Mouse (Mus musculus) heart, embryonic 14.5 days (tissue): ENCODE measurements around the gene Mcrip1. TPM values are rescaled to one million over a fixed set of nuclear protein-coding genes. Genes with fewer than 3 reads are reported as not detected.
"Not testable (repeated sequence)": the region's sequence is repeated elsewhere in the genome, so short reads cannot be mapped to it uniquely, and the experiment has no call there.

Source experiments
- ATAC-seq: fragments of 200-750 bp; cut with Nextera tagmentation; 2 replicates; pipeline ENCODE4 v1.8.0; 2017; ENCODE audit warnings: low read depth, moderate TSS enrichment; ENCODE audit not compliant: insufficient number of reproducible peaks, insufficient read depth, low FRiP score
- H3K27ac ChIP-seq, 2 experiments: fragments of 200-500 bp in 1 of 2; fragments of 300-500 bp in 1 of 2; sonication (generic) in 1 of 2; replicated peaks in 1 of 2; 2 replicates each; pipeline ENCODE4 v1.5.1; 2012 to 2014; ENCODE audit warnings: low read depth in 2 of 2, low read length in 2 of 2, control low read depth in 1 of 2, mild to moderate bottlenecking in 1 of 2, mixed read lengths in 1 of 2; ENCODE audit not compliant: control insufficient read depth in 1 of 2, insufficient read depth in 1 of 2
- H3K27me3 ChIP-seq: fragments of 300-500 bp; sonication (generic); 2 replicates; pipeline ENCODE4 v1.6.1; 2014; ENCODE audit warnings: mild to moderate bottlenecking, low read length, control low read depth; ENCODE audit not compliant: control insufficient read depth, insufficient read depth
- H3K36me3 ChIP-seq: fragments of 300-500 bp; sonication (generic); 2 replicates; pipeline ENCODE4 v1.6.1; 2014; ENCODE audit warnings: mild to moderate bottlenecking, control low read depth, low read length, mixed read lengths; ENCODE audit not compliant: control insufficient read depth, insufficient read depth
- H3K4me1 ChIP-seq, 2 experiments: fragments of 200-500 bp in 1 of 2; fragments of 300-500 bp in 1 of 2; sonication (generic) in 1 of 2; 2 replicates each; pipeline ENCODE4 v1.6.1; 2012 to 2014; ENCODE audit warnings: low read length in 2 of 2, control low read depth in 1 of 2, mixed read lengths in 1 of 2; ENCODE audit not compliant: control insufficient read depth in 2 of 2, insufficient read depth in 2 of 2
- H3K4me2 ChIP-seq: fragments of 300-500 bp; sonication (generic); 2 replicates; pipeline ENCODE4 v1.6.1; 2014; ENCODE audit warnings: mild to moderate bottlenecking, low read length
- H3K4me3 ChIP-seq, 2 experiments: fragments of 200-500 bp in 1 of 2; fragments of 300-500 bp in 1 of 2; sonication (generic) in 1 of 2; 2 replicates each; pipeline ENCODE4 v1.5.1; 2012 to 2014; ENCODE audit warnings: low read length in 2 of 2, mild to moderate bottlenecking in 2 of 2, control low read depth in 1 of 2, low read depth in 1 of 2, moderate library complexity in 1 of 2; ENCODE audit not compliant: control insufficient read depth in 1 of 2, insufficient read depth in 1 of 2
- H3K9ac ChIP-seq: fragments of 300-500 bp; sonication (generic); 2 replicates; pipeline ENCODE4 v1.6.1; 2014; ENCODE audit warnings: mild to moderate bottlenecking, low read length
- H3K9me3 ChIP-seq: fragments of 300-500 bp; sonication (generic); 2 replicates; pipeline ENCODE4 v1.6.1; 2016; ENCODE audit warnings: low read length, control low read depth; ENCODE audit not compliant: control insufficient read depth
- WGBS: fragments of 180-500 bp; shearing (Covaris S2); extraction: QIAGEN DNeasy Blood & Tissue Kit; methylation state at CpG from one replicate; pipeline ENCODE4 v1.1.7; 2014; 5-methylcytosine and 5-hydroxymethylcytosine counted together
- polyA plus RNA-seq: library from polyadenylated mRNA; unstranded; fragments of >200 nt; fragmentation: Nextera tagmentation; extraction: Ambion mirVana; gene quantifications from 2 replicates; pipeline ENCODE4 v1.2.1, GENCODE M21; 2014

The Mcrip1 gene
- polyA plus RNA-seq, 1 experiment from 2014 or later: 158 TPM

DNA sequence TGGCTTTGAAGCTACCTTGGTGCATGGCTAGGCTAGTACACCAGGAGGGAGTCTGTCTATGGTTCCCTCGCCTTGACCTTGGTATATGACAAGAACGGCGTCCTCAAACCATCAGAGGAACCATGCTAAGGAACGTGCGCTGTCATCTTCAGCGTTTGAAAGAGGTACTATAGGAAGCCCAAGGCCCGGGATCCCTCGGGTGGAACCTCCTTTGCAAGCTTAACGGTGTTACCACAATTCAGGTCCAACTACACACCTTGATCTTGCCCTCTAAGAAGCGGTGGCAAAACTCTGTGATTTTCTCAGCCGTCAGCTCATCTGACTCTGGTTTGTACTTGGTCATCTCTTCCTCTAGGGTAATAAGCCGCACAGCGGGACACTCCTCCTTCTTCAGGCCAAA is 13.4 kb upstream of the Mcrip1 start:
- Histone ChIP-seq H3K27ac (no peak overlapping the region), H3K36me3 (peaks cover 92% of the 10 kb centered on the region), H3K9me3 (no peaks in the 10 kb centered on the region), H3K27me3 (no peaks in the 10 kb centered on the region), H3K4me2 (no peak overlapping the region), H3K9ac (no peak overlapping the region), H3K4me1 (no peaks in the 10 kb centered on the region), H3K4me3 (no peak overlapping the region)
- no peak for ATAC-seq
- 95% methylated on average over 13 of the region's 13 CpGs for WGBS

DNA sequence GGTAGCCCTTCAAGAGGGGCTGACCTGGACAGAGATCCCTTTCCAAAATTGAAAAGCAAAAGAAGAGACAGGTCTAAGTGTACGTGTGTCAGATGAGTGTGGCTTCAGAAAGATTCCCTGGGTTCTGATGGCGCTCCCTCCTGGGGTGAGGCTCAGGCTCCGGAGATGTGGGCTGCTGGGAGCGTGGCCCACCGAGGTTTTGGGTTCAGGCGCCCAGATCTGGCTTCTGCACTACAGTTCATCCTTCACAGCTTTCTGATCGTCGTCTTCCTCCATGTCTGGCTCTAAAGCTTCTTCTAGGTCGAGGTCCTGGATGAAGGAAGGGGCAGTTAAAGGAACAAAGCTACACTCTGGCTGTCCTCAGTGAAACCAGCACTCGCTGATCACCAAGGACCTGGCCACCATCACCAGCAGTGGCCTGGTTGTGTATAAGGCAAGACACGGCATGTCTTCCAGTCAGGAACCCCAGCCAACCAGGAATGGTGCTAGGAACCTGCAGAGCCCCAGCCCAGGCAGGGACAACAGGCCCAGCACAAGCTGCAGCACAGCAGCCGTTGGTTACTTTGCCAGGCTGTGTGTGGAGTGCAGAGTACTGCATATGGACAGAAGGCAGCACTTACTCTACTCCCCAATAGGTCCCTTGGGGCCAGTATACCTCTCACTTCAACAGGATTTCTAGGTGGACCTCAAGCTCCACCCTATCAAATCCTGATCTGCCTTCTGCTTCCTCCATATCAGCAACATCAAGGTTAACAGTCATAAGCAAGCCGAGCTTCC is 11.6 kb upstream of the Mcrip1 start:
- Histone ChIP-seq H3K9ac (no peak overlapping the region), H3K27me3 (no peaks in the 10 kb centered on the region), H3K36me3 (peaks cover 74% of the 10 kb centered on the region), H3K4me3 (no peak overlapping the region), H3K9me3 (0 out of 2 replicates have a peak, but pooled peaks cover 5% of the 10 kb centered on the region), H3K27ac (no peak overlapping the region), H3K4me2 (no peak overlapping the region), H3K4me1 (no peaks in the 10 kb centered on the region)
- ATAC-seq: no peak
- WGBS: 91% methylated on average over 13 of the region's 13 CpGs

- not testable (repeated sequence) for ATAC-seq, H3K4me2 ChIP-seq, H3K9me3 ChIP-seq, H3K4me3 ChIP-seq, H3K9ac ChIP-seq, H3K27ac ChIP-seq, H3K27me3 ChIP-seq
- 84% methylated on average over 6 of the region's 6 CpGs for WGBS
- H3K36me3 ChIP-seq: peaks cover 51% of the 10 kb centered on the region
- H3K4me1 ChIP-seq: peaks cover 7 to 11% of the 10 kb centered on the region in 2 experiments; a peak in 3 of 4 replicates
These were observed 9.3 kb upstream of the Mcrip1 start for GRCm38 (mm10) chr11:120558843-120559242.

DNA sequence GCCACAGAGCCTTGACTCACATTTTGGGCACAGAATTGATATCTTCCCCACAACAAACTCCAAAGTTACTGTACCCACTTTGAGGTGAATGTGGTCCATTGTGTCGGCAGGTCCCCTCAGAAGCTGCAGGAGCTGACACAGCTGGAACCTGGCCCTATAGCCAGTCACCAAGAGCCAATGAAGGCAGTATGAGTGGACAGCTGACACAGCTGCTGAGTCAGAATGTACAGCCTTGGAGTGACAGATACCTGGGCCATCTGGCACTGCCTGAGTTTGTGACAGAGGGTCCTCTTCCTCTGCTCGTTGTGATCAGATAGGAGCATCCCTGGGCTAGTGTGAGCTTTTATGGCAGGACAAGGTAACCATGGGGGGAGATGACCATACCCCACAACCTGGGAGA is 5.7 kb upstream of the Mcrip1 start:
- H3K27me3 ChIP-seq: no peaks in the 10 kb centered on the region
- no peak overlapping the region for H3K4me3 ChIP-seq
- H3K36me3 ChIP-seq: peaks cover 15% of the 10 kb centered on the region
- H3K9ac ChIP-seq: peak overlapping the region; percentile 46
- H3K27ac ChIP-seq: peak overlapping the region; percentile 17 to 67; a peak in 2 of 4 replicates
- H3K4me2 ChIP-seq: peak overlapping the region; percentile 21; the same call in 1 of the 2 replicates
- H3K9me3 ChIP-seq: 0 out of 2 replicates have a peak, but pooled peaks cover 5% of the 10 kb centered on the region
- 45% methylated on average over 2 of the region's 2 CpGs for WGBS
- ATAC-seq: no peak
- H3K4me1 ChIP-seq: peaks cover 7 to 12% of the 10 kb centered on the region in 2 experiments; a peak in 3 of 4 replicates

- Histone ChIP-seq H3K4me1 (peaks cover 10 to 16% of the 10 kb centered on the region in 2 experiments), H3K4me3 (no peak overlapping the region), H3K27ac (peak overlapping the region; percentile 29 to 67), H3K36me3 (peaks cover 11% of the 10 kb centered on the region), H3K4me2 (peak overlapping the region; percentile 21; the same call in 1 of the 2 replicates), H3K9ac (peak overlapping the region; percentile 46), H3K9me3 (0 out of 2 replicates have a peak, but pooled peaks cover 5% of the 10 kb centered on the region), H3K27me3 (no peaks in the 10 kb centered on the region)
- 20% methylated on average over 7 of the region's 7 CpGs for WGBS
- ATAC-seq: 0 out of 2 replicates have a peak, but pooled peaks have one; percentile 46
These were observed 5.3 kb upstream of the Mcrip1 start for GRCm38 (mm10) chr11:120554834-120555233.

DNA sequence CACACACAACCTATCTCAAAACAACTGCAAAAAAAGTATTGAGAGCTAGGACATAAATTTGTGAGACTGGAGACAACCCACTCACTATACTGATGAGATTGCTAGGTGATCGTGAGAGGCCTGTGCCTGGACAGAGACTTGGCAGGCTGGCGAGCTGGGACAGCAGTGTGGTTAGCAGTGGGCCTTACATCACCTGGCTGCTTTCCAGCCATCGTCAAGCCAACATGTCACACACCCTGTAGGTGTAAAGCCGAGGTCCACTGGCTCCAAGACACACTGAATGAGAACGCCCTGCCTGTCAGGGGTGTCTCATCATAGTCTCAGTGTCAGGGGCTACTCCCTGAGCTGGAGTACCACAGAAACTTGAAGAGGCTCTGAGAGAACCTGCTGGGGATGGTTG is 3.2 kb upstream of the Mcrip1 start:
- WGBS: 58% methylated on average over 5 of the region's 5 CpGs
- no peak overlapping the region for H3K4me3 ChIP-seq
- no peak for ATAC-seq
- H3K9ac ChIP-seq: no peak overlapping the region
- H3K27ac ChIP-seq: no peak overlapping the region
- 0 out of 2 replicates have a peak, but pooled peaks cover 5% of the 10 kb centered on the region for H3K9me3 ChIP-seq
- H3K36me3 ChIP-seq: no peaks in the 10 kb centered on the region
- H3K4me2 ChIP-seq: no peak overlapping the region
- no peaks in the 10 kb centered on the region for H3K27me3 ChIP-seq
- H3K4me1 ChIP-seq: peaks cover 19 to 27% of the 10 kb centered on the region in 2 experiments

DNA sequence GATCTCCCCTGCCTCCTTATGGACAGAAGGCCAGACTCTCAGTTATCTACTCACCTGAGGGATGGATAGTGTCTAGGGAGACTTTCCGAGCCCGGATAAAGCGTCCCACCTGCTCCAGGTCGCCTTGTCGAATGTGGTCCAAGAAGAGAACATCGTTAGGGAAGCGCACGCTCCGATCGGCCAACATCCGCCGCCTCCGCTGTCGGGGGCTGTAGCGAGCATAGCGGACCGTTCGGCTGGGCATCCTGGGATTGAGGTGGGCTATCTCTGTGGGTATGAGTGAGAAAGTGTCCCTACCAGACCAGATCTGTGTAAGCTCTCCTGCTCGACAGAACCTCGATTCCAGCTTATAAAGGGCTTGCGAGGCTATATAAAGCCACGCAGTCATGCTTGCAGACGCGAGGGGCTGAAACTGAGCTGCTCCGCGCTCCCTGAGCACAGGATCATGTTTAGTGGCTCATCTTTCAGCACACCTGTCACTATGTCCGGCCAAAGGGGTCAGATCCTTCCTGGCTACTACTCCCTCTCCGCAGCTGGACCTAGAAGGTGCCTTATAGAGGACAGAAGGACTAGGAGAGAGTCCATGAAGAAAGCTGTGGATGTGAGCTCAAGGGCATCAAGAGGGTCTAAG is 1.4 kb upstream of the Mcrip1 start, which contains the start of gene Ppp1r27:
Gene Ppp1r27 (minus strand): TSS at position 323 of the 631 bp plus-strand sequence.
- Histone ChIP-seq H3K9me3 (no peaks in the 10 kb centered on the region), H3K4me1 (peaks cover 19 to 32% of the 10 kb centered on the region in 2 experiments), H3K36me3 (peaks cover 5% of the 10 kb centered on the region; the same call in 1 of the 2 replicates), H3K9ac (peak within 1 kb of the TSS; percentile 93), H3K27ac (peak within 1 kb of the TSS in 1 of 2 experiments; percentile 75; a peak in 2 of 4 replicates), H3K27me3 (no peaks in the 10 kb centered on the region), H3K4me3 (peak within 1 kb of the TSS; percentile 70 to 98), H3K4me2 (peak within 1 kb of the TSS; percentile 96)
- ATAC-seq: no peak
- WGBS: 91% methylated on average over 28 of the region's 28 CpGs
